Mouse (Mus musculus) stomach, embryonic 15.5 days (tissue): ENCODE measurements around the gene Cdkn2d. TPM values are rescaled to one million over a fixed set of nuclear protein-coding genes. Genes with fewer than 3 reads are reported as not detected.
A peak's percentile ranks its signal among the peaks of the same experiment; 100 is the strongest.
"Not testable (repeated sequence)": the region's sequence is repeated elsewhere in the genome, so short reads cannot be mapped to it uniquely, and the experiment has no call there.

Experiments
- ATAC-seq: fragments of 200-750 bp; cut with Nextera tagmentation; 2 replicates; pipeline ENCODE4 v1.8.0; 2017; ENCODE audit warnings: low read depth, moderate number of reproducible peaks, moderate TSS enrichment; ENCODE audit not compliant: insufficient read depth, low FRiP score
- H3K27ac ChIP-seq: fragments of 300-500 bp; sonication (generic); 2 replicates; pipeline ENCODE4 v1.5.1; 2015; ENCODE audit warnings: mild to moderate bottlenecking, inconsistent platforms
- H3K27me3 ChIP-seq: fragments of 300-500 bp; sonication (generic); replicated peaks from 2 replicates; pipeline ENCODE4 v1.6.1; 2015; ENCODE audit warnings: inconsistent platforms
- H3K36me3 ChIP-seq: fragments of 300-500 bp; sonication (generic); 2 replicates; pipeline ENCODE4 v1.6.1; 2015; ENCODE audit warnings: inconsistent platforms
- H3K4me1 ChIP-seq: fragments of 300-500 bp; sonication (generic); 2 replicates; pipeline ENCODE4 v1.6.1; 2015; ENCODE audit warnings: inconsistent platforms
- H3K4me2 ChIP-seq: fragments of 300-500 bp; sonication (generic); 2 replicates; pipeline ENCODE4 v1.6.1; 2015; ENCODE audit warnings: mild to moderate bottlenecking, inconsistent platforms
- H3K4me3 ChIP-seq: fragments of 300-500 bp; sonication (generic); replicated peaks from 2 replicates; pipeline ENCODE4 v1.5.1; 2015; ENCODE audit warnings: inconsistent platforms
- H3K9ac ChIP-seq: fragments of 300-500 bp; sonication (generic); 2 replicates; pipeline ENCODE4 v1.6.1; 2015; ENCODE audit warnings: inconsistent platforms
- H3K9me3 ChIP-seq: fragments of 300-500 bp; sonication (generic); 2 replicates; pipeline ENCODE4 v1.6.1; 2016; ENCODE audit warnings: inconsistent platforms
- WGBS: fragments of 180-500 bp; shearing (Covaris S2); methylation state at CpG from one replicate; pipeline ENCODE4 v1.1.7; 2015; 5-methylcytosine and 5-hydroxymethylcytosine counted together
- polyA plus RNA-seq: library from polyadenylated mRNA; unstranded; fragments of >200 nt; fragmentation: Nextera tagmentation; extraction: Ambion mirVana; gene quantifications from 2 replicates; pipeline ENCODE4 v1.2.1, GENCODE M21; 2015

Gene Cdkn2d
- polyA plus RNA-seq, 1 experiment from 2014 or later: 50.0 TPM

- Histone ChIP-seq H3K27ac (no peak overlapping the region), H3K4me2 (no peak overlapping the region), H3K9ac (no peak overlapping the region), H3K27me3 (no peaks in the 10 kb centered on the region), H3K4me3 (no peak overlapping the region), H3K36me3 (peaks cover 74% of the 10 kb centered on the region), H3K9me3 (no peaks in the 10 kb centered on the region), H3K4me1 (no peaks in the 10 kb centered on the region)
- ATAC-seq: no peak
- 83% methylated on average over 8 of the region's 8 CpGs for WGBS
These were observed 18.1 kb downstream of the Cdkn2d start for GRCm38 (mm10) chr9:21273094-21273493.

DNA sequence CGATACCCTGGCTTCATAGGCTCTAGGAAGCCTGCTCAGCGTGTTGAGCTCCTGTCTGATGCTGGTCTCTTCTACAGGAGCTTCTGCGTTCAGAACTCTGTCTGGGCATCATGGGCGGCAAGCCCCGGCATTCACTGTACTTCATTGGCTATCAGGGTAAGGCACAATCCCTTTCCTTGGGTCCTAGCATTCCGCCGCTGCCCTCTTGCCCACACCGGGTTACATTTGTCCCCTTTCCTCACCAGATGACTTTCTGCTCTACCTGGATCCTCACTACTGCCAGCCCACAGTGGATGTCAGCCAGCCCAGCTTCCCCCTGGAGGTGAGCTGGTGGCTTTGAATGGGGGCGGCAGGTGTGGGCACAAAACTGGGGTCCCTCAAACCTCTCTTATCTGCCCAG lies 18.8 kb downstream of the Cdkn2d start:
- Histone ChIP-seq H3K36me3 (peaks cover 69% of the 10 kb centered on the region), H3K4me1 (no peaks in the 10 kb centered on the region), H3K4me3 (no peak overlapping the region), H3K27me3 (no peaks in the 10 kb centered on the region), H3K27ac (no peak overlapping the region), H3K9me3 (no peaks in the 10 kb centered on the region), H3K9ac (no peak overlapping the region), H3K4me2 (no peak overlapping the region)
- WGBS: 87% methylated on average over 9 of the region's 9 CpGs
- no peak for ATAC-seq

GRCm38 (mm10) chr9:21269590-21269989 lies 21.6 kb downstream of the Cdkn2d start:
- H3K27me3 ChIP-seq, H3K4me3 ChIP-seq, ATAC-seq, H3K4me2 ChIP-seq, H3K9me3 ChIP-seq, H3K27ac ChIP-seq, H3K9ac ChIP-seq: not testable (repeated sequence)
- WGBS: 70% methylated on average over 5 of the region's 5 CpGs
- Histone ChIP-seq H3K36me3 (peaks cover 53% of the 10 kb centered on the region), H3K4me1 (peaks cover 15% of the 10 kb centered on the region)

DNA sequence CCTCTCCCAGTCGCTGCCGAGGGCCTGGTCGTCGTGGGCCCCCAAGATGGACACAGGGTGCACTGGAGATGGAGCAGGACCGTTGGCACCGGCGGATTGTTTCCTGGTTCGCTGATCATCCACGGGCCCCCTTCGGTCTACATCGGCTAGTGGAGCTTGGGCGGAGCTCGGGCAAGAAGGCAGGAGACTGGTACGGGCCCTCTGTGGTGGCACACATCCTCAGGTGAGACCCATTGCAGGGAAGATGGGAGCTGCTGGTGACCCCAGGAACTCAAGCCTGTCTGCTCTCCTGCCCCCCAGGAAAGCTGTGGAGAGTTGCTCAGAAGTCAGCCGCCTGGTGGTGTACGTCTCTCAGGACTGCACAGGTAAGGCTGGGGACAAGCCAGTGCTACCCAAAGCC lies 22.9 kb downstream of the Cdkn2d start:
- Histone ChIP-seq H3K9me3 (no peaks in the 10 kb centered on the region), H3K4me2 (no peak overlapping the region), H3K4me3 (no peak overlapping the region), H3K27me3 (no peaks in the 10 kb centered on the region), H3K36me3 (peaks cover 42% of the 10 kb centered on the region), H3K4me1 (peaks cover 19% of the 10 kb centered on the region), H3K27ac (no peak overlapping the region), H3K9ac (no peak overlapping the region)
- ATAC-seq: no peak
- 93% methylated on average over 16 of the region's 16 CpGs for WGBS

DNA sequence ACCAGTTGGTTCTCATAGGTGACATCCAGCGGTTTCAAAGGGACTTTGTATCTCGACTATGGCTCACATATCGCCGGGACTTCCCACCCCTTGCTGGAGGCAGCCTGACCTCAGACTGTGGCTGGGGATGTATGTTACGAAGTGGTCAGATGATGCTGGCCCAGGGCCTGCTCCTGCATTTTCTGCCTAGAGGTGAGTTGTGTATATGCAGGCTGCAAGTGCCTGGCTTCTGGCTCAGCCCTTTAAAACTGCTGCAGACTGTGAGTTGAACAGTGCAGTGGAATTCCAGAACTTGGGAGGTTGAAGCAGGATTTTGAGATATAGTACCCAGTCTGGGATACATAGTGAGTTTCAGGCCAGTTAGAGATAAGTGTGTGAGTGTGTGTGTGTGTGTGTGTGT lies 24.3 kb downstream of the Cdkn2d start:
- Histone ChIP-seq H3K27ac (no peak overlapping the region), H3K9me3 (no peaks in the 10 kb centered on the region), H3K36me3 (peaks cover 29% of the 10 kb centered on the region), H3K4me1 (peaks cover 19% of the 10 kb centered on the region), H3K4me2 (peak overlapping the region; percentile 62; the same call in 1 of the 2 replicates), H3K4me3 (peak overlapping the region; percentile 88; the same call in 1 of the 2 replicates), H3K9ac (no peak overlapping the region), H3K27me3 (no peaks in the 10 kb centered on the region)
- ATAC-seq: no peak
- WGBS: 86% methylated on average over 5 of the region's 5 CpGs

DNA sequence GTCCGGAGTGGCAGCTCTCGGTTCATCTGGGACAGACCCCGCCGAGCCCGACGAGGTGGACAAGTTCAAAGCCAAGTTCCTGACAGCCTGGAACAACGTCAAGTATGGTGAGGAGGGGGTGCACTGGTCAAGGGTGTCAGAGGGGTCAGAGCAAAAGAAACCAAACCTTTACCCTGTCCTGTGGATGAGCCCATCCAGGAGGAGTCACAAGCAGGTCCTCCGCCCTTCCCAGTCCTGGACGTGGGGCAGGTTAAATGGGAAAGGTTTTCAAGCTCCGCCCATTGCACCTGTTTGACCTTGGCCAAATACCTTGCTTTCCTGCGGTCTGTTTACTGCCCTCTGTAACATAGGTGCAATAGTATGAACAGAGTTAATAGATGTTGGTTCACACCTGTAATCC lies 25.6 kb downstream of the Cdkn2d start:
- WGBS: 4% methylated on average over 11 of the region's 11 CpGs
- 0 out of 2 replicates have a peak, but pooled peaks have one; percentile 16 for ATAC-seq

GRCm38 (mm10) chr9:21265000-21265561 lies 26.1 kb downstream of the Cdkn2d start, which contains the start of gene Atg4d:
TSS of gene Atg4d (plus strand) at chr9:21265293.
- ATAC-seq: peak; percentile 97
- Histone ChIP-seq H3K36me3 (peaks cover 18% of the 10 kb centered on the region), H3K4me2 (peak within 1 kb of the TSS; percentile 62), H3K27ac (peak within 1 kb of the TSS; percentile 83), H3K4me3 (peak within 1 kb of the TSS; percentile 88), H3K9ac (peak within 1 kb of the TSS; percentile 84), H3K27me3 (no peaks in the 10 kb centered on the region), H3K4me1 (peaks cover 19% of the 10 kb centered on the region), H3K9me3 (no peaks in the 10 kb centered on the region)
- WGBS: under 1% methylated on average over 49 of the region's 49 CpGs

More for the DNA sequence above, 25.6 kb downstream of the Cdkn2d start:
- Histone ChIP-seq H3K27ac (peak overlapping the region; percentile 83), H3K27me3 (no peaks in the 10 kb centered on the region), H3K9me3 (no peaks in the 10 kb centered on the region), H3K4me2 (peak overlapping the region; percentile 62), H3K36me3 (peaks cover 21% of the 10 kb centered on the region), H3K4me3 (peak overlapping the region; percentile 88), H3K4me1 (peaks cover 19% of the 10 kb centered on the region), H3K9ac (peak overlapping the region; percentile 84)

GRCm38 (mm10) chr9:21264272-21264999 lies 26.8 kb downstream of the Cdkn2d start:
- Histone ChIP-seq H3K27ac (peak overlapping the region; percentile 83), H3K9ac (no peak overlapping the region), H3K4me2 (peak overlapping the region; percentile 62), H3K27me3 (no peaks in the 10 kb centered on the region), H3K4me3 (peak overlapping the region; percentile 88), H3K4me1 (peaks cover 19% of the 10 kb centered on the region), H3K36me3 (peaks cover 18% of the 10 kb centered on the region), H3K9me3 (no peaks in the 10 kb centered on the region)
- peak; percentile 46 for ATAC-seq
- 15% methylated on average over 17 of the region's 17 CpGs for WGBS

- Histone ChIP-seq H3K9me3 (no peaks in the 10 kb centered on the region), H3K27ac (no peak overlapping the region), H3K36me3 (peaks cover 1% of the 10 kb centered on the region; the same call in 1 of the 2 replicates), H3K4me2 (no peak overlapping the region), H3K27me3 (no peaks in the 10 kb centered on the region), H3K4me3 (no peak overlapping the region), H3K9ac (no peak overlapping the region), H3K4me1 (peaks cover 18% of the 10 kb centered on the region)
- no peak for ATAC-seq
- 41% methylated on average over 2 of the region's 2 CpGs for WGBS
These were observed 29.4 kb downstream of the Cdkn2d start for GRCm38 (mm10) chr9:21261831-21262230.

DNA sequence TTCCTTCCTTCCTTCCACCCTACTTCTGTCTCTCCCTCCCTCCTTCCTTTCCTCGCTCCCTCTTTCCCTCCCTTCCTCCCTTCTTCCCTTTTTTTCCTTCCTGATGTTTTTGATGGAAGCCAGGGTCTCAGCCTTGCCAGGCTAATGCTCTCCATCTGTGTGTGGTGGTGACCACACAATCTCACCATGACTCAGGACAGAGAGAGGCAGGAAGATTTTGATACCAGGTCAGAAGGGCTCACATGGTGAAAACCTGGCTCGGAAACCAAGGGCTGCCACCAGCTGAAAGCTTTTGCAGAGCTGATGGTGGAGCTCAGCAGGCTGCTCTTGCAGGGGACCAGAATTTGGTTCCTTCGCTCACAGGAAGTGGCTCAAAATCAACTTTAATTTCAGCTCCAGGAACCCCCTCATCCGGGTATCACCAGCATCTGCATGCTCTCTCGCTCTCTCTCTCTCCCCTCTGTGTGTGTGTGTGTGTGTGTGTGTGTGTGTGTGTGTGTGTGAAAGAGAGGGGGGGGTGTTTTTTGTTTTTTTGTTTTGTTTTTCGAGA lies 30.6 kb downstream of the Cdkn2d start:
- Histone ChIP-seq H3K27ac (no peak overlapping the region), H3K9me3 (no peaks in the 10 kb centered on the region), H3K9ac (no peak overlapping the region), H3K27me3 (no peaks in the 10 kb centered on the region), H3K4me1 (peaks cover 6% of the 10 kb centered on the region), H3K4me3 (no peak overlapping the region), H3K36me3 (no peaks in the 10 kb centered on the region), H3K4me2 (no peak overlapping the region)
- WGBS: 76% methylated on average over 6 of the region's 6 CpGs
- ATAC-seq: no peak

- H3K27ac ChIP-seq, H3K9me3 ChIP-seq, ATAC-seq, H3K36me3 ChIP-seq, H3K4me3 ChIP-seq, H3K4me1 ChIP-seq, H3K9ac ChIP-seq, H3K4me2 ChIP-seq: not testable (repeated sequence)
- WGBS: 75% methylated on average over 4 of the region's 4 CpGs
- H3K27me3 ChIP-seq: 0 out of 2 replicates have a peak, but pooled peaks cover 10% of the 10 kb centered on the region
These were observed 34.9 kb downstream of the Cdkn2d start for GRCm38 (mm10) chr9:21256349-21256748.

DNA sequence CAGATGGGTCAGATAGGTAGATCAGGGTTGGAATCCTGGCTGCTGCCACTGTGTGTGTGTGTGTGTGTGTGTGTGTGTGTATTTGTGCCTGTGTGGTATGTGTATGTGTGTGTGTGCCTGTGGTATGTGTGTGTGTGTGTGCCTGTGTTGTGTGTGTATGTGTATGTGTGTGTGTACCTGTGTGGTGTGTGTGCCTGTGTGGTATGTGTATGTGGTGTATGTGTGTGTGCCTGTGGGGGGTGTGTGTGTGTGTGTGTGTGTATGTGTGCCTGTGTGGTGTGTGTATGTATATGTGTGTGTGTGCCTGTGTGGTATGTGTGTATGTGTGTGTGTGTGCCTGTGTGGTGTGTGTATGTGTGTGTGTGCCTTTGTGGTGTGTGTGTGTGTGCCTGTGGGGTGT lies 36.5 kb downstream of the Cdkn2d start:
- H3K27ac ChIP-seq: no peak overlapping the region
- no peak overlapping the region for H3K4me3 ChIP-seq
- H3K27me3 ChIP-seq: peaks cover 27% of the 10 kb centered on the region; the same call in 1 of the 2 replicates
- H3K4me1 ChIP-seq: no peaks in the 10 kb centered on the region
- no peaks in the 10 kb centered on the region for H3K36me3 ChIP-seq
- H3K9ac ChIP-seq: no peak overlapping the region
- no peak overlapping the region for H3K4me2 ChIP-seq
- no peak for ATAC-seq
- no peaks in the 10 kb centered on the region for H3K9me3 ChIP-seq
